Mouse (Mus musculus) C2C12 (cell line): ENCODE measurements around the gene Sorbs1. TPM values are rescaled to one million over a fixed set of nuclear protein-coding genes. Genes with fewer than 3 reads are reported as not detected.

ENCODE experiments used
- H3K27me3 ChIP-seq: one replicate; pipeline ENCODE4 v1.6.1; 2011; ENCODE audit not compliant: control insufficient read depth, insufficient read depth, insufficient read length
- H3K36me3 ChIP-seq: one replicate; pipeline ENCODE4 v1.6.1; 2011; ENCODE audit not compliant: control insufficient read depth, insufficient read depth
- H3K4me3 ChIP-seq: one replicate; pipeline ENCODE4 v1.5.1; 2011; ENCODE audit warnings: mild to moderate bottlenecking, control low read depth; ENCODE audit not compliant: poor library complexity, insufficient read depth, severe bottlenecking
- H3K79me2 ChIP-seq: one replicate; pipeline ENCODE4 v1.6.1; 2011; ENCODE audit not compliant: control insufficient read depth, insufficient read depth
- H3K79me3 ChIP-seq: one replicate; pipeline ENCODE4 v1.6.1; 2011; ENCODE audit warnings: low read depth, control low read depth
- H3ac ChIP-seq: one replicate; pipeline ENCODE3; 2011; ENCODE audit warnings: low read depth; ENCODE audit not compliant: control insufficient read depth, insufficient read length
- CEBPB ChIP-seq: IDR thresholded peaks from one replicate; pipeline ENCODE4 v1.6.1; 2011; ENCODE audit warnings: low read depth, mild to moderate bottlenecking, control low read depth, moderate library complexity
- CTCF ChIP-seq: IDR thresholded peaks from one replicate; pipeline ENCODE4 v1.5.1; 2011; ENCODE audit not compliant: control insufficient read depth, insufficient read depth, insufficient read length
- FOSL1 ChIP-seq: IDR thresholded peaks from one replicate; pipeline ENCODE4 v1.8.0; 2011; ENCODE audit warnings: mild to moderate bottlenecking, low read length; ENCODE audit not compliant: poor library complexity, insufficient read depth, severe bottlenecking
- MAX ChIP-seq: IDR thresholded peaks from one replicate; pipeline ENCODE4 v1.6.1; 2011; ENCODE audit warnings: mild to moderate bottlenecking, control low read depth
- MYOD1 ChIP-seq: IDR thresholded peaks from one replicate; pipeline ENCODE4 v1.6.1; 2011; ENCODE audit warnings: low read depth; ENCODE audit not compliant: control insufficient read depth, insufficient read length
- MYOG ChIP-seq: IDR thresholded peaks from one replicate; pipeline ENCODE4 v1.6.1; 2011; ENCODE audit not compliant: control insufficient read depth, insufficient read length; ENCODE audit errors: extremely low read depth
- USF1 ChIP-seq: IDR thresholded peaks from one replicate; pipeline ENCODE4 v1.6.1; 2011; ENCODE audit warnings: low read depth, mild to moderate bottlenecking, control low read depth, moderate library complexity
- polyA plus RNA-seq: library from polyadenylated mRNA; unstranded; fragments of >200 nt; fragmentation: generic; extraction: Trizol; gene quantifications from one replicate; pipeline ENCODE4 v1.2.1, GENCODE M21; 2012; ENCODE audit warnings: missing spikeins

Gene Sorbs1
- polyA plus RNA-seq, 1 experiment: 9.0 TPM

DNA sequence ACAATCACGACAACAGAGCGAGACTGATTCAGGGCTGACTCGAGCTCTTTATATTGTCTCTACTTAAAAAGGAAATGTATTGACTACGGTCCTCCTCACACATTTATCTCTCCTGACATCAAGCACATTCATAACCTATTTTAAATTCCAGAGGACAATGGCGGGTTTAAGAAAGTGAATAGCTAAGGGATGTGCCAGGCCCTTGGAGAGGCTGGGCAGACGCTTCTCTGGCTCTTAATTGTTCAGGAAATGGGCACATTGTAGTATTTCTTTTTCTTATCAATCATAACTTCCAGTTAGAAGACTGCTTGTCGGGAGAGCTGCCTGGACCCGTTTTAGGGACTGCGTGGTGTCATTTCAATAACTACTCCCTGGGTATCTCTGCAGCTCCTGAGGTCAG is 20.7 kb downstream of the Sorbs1 start:
- Histone ChIP-seq H3ac (no peak overlapping the region), H3K79me3 (no peaks in the 10 kb centered on the region), H3K36me3 (no peaks in the 10 kb centered on the region), H3K4me3 (no peak overlapping the region), H3K27me3 (no peaks in the 10 kb centered on the region), H3K79me2 (no peaks in the 10 kb centered on the region)
- no peak for TF ChIP-seq CTCF
- TF ChIP-seq MYOG: no peak
- TF ChIP-seq MYOD1: no peak
- TF ChIP-seq CEBPB: no peak
- no peak for TF ChIP-seq MAX
- TF ChIP-seq USF1: no peak
- no peak for TF ChIP-seq FOSL1

DNA sequence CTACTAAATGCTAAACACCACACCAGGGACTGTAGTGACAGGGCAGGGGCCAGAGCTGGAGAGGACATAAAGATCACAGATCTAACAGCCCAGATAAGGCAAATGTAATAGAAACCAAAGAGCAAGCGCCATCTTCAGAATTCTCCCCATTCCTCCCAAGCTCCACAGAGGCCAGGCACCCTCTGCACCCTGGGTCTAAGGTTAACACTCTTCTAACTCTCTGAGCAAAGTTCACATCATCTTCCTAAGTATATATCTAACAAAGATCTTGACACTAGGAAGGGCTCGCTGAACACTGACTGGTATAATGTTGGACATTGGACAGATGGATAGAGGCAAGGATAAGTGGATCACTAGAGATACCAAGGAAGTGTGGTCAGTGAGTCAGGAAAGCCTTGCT is 22.1 kb downstream of the Sorbs1 start:
- H3K79me2 ChIP-seq: no peaks in the 10 kb centered on the region
- TF ChIP-seq MYOD1 (no peak), MYOG (no peak), FOSL1 (no peak), CTCF (no peak), MAX (no peak), USF1 (no peak), CEBPB (no peak)
- no peaks in the 10 kb centered on the region for H3K27me3 ChIP-seq
- no peak overlapping the region for H3ac ChIP-seq
- H3K4me3 ChIP-seq: no peak overlapping the region
- H3K36me3 ChIP-seq: no peaks in the 10 kb centered on the region
- H3K79me3 ChIP-seq: no peaks in the 10 kb centered on the region

GRCm38 (mm10) chr19:40490765-40491164 is 22.8 kb downstream of the Sorbs1 start:
- H3K36me3 ChIP-seq: no peaks in the 10 kb centered on the region
- H3K27me3 ChIP-seq: no peaks in the 10 kb centered on the region

DNA sequence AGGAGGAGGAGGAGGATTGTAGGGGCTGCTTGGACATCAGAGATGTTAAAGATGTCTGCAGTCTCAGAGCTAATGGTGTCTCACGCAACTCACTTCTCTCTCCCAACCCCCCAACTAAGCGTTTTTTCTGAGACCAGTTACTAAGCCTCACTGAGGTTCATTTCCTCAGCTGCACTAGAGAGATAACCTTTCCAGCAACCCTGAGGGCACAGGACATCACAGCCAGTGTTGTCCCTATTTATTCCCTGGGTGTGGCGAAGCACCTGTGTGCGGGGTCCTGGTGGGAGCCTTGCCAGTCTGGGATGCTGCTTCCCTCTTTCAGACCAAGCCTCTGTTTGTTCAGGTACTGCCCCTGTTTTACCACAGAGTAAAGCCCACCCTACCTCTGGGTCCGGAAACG is 23.9 kb downstream of the Sorbs1 start:
- H3K36me3 ChIP-seq: no peaks in the 10 kb centered on the region
- H3K4me3 ChIP-seq: no peak overlapping the region
- H3K27me3 ChIP-seq: no peaks in the 10 kb centered on the region
- H3K79me2 ChIP-seq: no peaks in the 10 kb centered on the region
- H3K79me3 ChIP-seq: no peaks in the 10 kb centered on the region
- TF ChIP-seq MAX (no peak), MYOD1 (no peak), USF1 (no peak), CTCF (no peak), FOSL1 (no peak), CEBPB (no peak), MYOG (no peak)
- no peak overlapping the region for H3ac ChIP-seq

More at GRCm38 (mm10) chr19:40490765-40491164, 22.8 kb downstream of the Sorbs1 start:
- Histone ChIP-seq H3K79me3 (no peaks in the 10 kb centered on the region), H3K4me3 (no peak overlapping the region), H3K79me2 (no peaks in the 10 kb centered on the region), H3ac (no peak overlapping the region)
- no peak for TF ChIP-seq MYOD1
- no peak for TF ChIP-seq MYOG

DNA sequence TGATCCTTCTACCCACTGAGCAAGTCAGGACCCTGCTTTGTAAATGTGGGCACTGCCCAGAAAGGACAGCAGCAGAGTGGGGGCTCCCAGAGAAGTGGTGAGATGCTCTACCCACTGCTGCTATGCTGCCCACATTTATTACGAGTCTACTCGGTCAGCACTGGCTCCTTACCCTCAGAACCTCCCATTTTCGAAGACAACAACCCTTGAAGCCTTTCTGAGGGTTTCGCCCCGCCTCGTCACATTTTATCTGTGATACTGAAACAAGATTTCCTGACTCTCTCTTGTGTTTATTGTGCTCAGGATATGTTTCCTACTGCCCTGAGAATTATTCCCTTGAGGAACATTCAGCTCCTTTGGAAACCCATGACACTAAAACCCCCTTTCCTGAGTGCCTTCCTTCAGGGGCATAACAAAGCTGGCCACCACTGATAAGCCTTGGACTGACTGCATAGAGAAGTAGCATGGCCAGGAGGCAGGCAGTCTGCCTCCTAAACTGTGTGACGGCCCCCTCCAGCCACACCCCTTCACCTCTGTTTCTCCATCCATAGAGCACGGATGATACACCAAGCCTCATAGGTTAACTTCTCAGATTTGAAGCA is 24.6 kb downstream of the Sorbs1 start:
- Histone ChIP-seq H3ac (no peak overlapping the region), H3K27me3 (no peaks in the 10 kb centered on the region), H3K4me3 (no peak overlapping the region), H3K36me3 (no peaks in the 10 kb centered on the region), H3K79me2 (no peaks in the 10 kb centered on the region), H3K79me3 (no peaks in the 10 kb centered on the region)
- TF ChIP-seq MAX (no peak), MYOG (no peak), CTCF (no peak), MYOD1 (no peak), FOSL1 (no peak), CEBPB (no peak), USF1 (no peak)

DNA sequence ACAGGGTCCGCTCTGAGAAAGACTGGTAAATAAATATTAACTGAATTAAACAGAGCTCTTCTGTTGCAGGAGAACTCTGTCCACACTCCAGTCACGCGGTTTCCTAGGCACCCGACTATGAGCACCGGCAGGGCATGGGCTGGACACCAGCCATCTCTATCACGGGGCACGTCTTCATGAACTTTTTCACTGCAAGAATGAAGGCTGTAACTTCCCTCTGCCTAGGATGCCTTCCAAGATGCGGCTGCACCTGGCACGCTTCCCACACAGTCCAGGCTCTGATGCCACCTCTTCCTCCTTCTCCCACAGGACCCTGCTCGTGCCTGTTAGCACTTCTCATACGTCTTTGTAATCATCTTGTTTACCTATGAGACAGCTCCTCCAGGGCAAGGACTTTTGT is 26.0 kb downstream of the Sorbs1 start:
- Histone ChIP-seq H3K36me3 (no peaks in the 10 kb centered on the region), H3K27me3 (no peaks in the 10 kb centered on the region), H3K79me3 (no peaks in the 10 kb centered on the region), H3ac (no peak overlapping the region), H3K4me3 (no peak overlapping the region), H3K79me2 (no peaks in the 10 kb centered on the region)
- TF ChIP-seq CEBPB: no peak

GRCm38 (mm10) chr19:40481115-40481514 is 32.5 kb downstream of the Sorbs1 start:
- Histone ChIP-seq H3K36me3 (no peaks in the 10 kb centered on the region), H3K27me3 (no peaks in the 10 kb centered on the region), H3ac (no peak overlapping the region), H3K79me3 (no peaks in the 10 kb centered on the region), H3K79me2 (no peaks in the 10 kb centered on the region), H3K4me3 (no peak overlapping the region)
- no peak for TF ChIP-seq MYOG
- TF ChIP-seq MAX: no peak
- TF ChIP-seq CTCF: no peak
- TF ChIP-seq MYOD1: no peak
- TF ChIP-seq USF1: no peak
- TF ChIP-seq CEBPB: no peak
- no peak for TF ChIP-seq FOSL1
